Mouse (Mus musculus) yolk sac, embryonic 10.5 days (tissue): Measurements from ENCODE around the gene Ipo11.

ENCODE experiments used
- DNase-seq: peaks from one replicate; pipeline ENCODE4 v3.0.0-alpha.2; 2017; ENCODE audit warnings: low spot score

The Ipo11 gene

DNA sequence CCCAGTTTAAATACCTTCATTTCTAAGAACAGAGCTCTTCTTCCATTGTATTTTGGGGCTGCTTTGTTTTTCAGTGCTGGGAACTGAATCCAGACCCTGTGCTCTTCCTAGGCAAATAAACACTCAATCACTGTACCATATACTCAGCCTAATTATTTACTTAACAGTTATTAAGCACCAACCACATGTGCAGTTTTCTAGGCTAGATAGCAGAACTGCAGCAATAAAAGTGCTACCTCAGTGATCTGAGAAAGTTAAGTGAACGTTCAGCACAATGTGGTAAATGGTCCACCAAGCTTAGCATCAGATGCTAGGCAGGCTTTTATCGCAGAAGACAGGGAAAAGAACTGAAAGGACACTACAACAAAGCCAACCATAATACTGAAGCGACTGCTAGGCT, 32.1 kb downstream of the Ipo11 start:
- DNase-seq: no peak

DNA sequence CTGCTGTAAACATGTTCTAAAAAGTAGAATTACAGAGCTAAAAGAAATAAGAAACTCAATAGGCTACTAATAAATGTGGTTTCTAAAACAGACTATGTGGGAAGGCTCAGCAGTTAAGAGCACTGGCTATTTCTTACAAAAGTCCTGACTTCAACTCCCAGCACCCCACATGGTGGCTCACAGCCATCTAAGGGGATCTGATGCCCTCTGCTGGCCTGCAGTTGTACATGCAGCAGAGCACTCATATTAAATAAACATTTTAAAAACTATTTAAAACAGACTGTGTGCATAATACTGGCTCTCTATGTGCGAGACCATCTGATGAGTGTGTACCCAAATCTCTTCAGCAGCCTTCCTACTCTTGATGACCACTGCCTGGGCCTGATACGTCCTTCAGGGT, 42.5 kb downstream of the Ipo11 start:
- no peak for DNase-seq

DNA sequence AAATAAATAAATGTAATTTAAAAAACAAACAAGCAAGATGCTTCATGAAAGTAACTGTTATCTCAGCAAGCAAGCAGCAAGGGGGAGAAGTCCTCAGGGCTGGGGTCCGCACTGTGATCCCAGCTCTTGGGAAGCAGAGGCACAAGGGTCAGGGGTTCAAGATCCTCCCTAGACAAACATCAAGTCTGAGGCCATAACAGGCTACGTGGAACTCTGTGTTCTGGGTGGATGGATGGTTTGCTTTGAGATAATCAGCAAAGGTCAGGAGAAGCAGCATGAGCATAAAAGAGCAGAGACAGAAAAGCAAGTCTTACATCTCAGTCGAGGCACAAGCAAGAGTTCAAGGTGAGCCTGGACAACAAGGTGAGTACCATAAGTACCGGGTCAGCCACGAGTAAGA, 43.1 kb downstream of the Ipo11 start:
- DNase-seq: peak; percentile 61

DNA sequence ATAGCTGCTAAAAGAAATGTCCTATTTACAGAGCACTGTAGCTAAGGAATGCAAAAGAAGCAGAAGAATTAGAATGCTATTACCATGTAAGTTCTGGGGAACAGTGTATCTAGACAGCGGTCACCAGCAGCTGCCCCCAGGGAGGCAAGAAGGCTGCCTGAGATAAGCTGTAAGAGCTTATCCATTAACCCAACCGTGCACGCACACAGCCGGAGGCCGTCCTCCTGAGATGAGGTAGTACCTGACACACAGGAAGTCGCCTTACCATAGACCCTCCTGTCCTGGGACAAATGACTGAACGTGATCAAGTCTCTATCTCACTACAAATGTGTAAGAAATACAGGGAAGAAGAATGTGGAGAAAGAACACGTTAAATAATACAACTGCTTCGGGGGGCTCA, 43.6 kb downstream of the Ipo11 start:
- DNase-seq: peak; percentile 84

DNA sequence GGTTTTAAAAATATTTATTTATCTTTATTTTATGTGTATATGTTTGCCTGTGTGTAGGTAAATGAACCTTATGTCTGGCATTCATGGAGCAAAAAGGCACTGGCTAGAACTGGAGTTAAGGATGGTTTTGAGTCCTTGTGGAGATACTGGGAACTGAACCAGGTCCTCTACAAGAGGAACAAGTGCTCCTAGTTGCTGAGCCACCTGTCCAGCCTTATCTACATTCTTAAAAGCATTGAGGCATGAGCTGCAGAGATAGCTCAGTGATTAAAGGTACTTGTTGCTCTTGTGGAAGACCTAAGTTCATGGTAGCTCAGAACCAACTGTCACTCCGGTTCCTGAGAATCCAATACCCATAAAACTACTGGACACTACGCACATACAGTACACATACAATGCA, 49.4 kb downstream of the Ipo11 start:
- no peak for DNase-seq

DNA sequence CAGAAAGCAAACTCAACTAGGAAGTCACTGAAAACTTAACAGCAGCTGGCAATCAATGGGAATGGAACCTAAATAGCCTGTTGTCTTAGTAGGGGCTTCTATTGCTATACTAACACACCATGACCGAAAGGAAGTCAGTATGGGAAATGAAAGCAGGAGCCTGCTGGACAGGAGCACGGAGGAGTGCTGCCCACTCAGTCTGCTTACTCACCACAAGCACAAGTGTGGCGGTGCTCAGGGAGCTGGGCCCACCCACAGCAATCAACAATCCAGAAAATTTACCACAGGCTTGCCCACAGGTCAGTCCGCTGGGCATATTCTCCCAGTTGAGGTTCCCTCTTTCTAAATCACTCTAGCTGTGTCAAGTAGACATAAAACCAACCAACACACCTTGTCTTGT, 52.5 kb downstream of the Ipo11 start:
- DNase-seq: no peak

DNA sequence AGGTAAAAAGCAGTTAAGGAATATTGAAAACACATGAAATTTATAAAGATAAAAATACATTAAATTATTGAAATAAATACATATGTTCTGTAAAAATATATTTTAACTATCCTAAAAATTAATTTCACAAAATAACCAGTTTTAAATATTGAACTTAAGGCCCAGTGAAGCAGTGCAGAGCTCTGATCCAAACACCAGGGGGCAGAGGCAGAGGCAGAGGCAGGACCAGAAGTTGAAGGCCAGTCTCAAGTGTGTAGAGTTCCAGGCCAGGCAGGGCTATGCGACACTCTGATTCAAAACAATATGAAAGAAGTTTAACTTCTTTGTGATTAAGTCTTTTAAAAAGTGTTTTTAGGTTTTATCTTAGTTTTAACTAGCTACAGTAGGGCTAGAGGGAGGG, 60.5 kb downstream of the Ipo11 start:
- DNase-seq: no peak

DNA sequence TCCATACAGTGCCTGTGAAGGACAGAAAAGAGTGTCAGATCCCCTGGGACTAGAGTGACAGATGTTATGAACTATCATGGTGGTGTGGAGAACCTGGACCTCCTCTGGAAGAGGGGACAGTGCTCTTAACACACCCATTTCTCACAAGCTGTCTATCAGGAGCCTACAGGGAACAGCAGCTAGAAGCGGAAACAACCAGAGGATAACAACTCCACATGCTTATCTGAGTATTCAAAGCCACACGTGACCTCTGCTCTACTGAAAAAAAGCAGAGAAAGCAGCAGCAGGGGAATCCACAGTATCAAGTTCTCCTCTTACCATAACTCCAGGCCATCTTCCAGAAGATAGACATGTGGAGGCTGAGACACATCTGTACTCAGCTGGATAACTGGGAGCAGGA, 71.2 kb downstream of the Ipo11 start:
- DNase-seq: peak; percentile 28

DNA sequence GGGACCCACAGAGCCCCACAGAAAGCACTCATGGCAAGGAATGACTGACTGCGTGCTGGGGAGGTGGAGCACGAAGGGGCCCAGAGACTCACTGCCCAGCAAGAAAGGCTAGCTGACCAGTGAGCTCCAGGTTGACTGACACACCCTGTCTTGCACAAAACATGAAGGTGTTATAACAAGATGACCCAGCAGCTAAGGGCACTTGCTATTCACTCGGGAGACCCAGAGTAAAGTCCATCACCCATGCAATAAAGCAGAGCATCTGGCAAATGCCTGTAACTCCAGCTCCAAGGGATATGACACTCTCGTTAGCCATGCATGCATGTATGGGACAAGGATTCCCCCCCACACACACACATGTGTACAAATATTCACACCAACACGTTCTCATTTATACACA, 78.0 kb downstream of the Ipo11 start:
- DNase-seq: no peak

DNA sequence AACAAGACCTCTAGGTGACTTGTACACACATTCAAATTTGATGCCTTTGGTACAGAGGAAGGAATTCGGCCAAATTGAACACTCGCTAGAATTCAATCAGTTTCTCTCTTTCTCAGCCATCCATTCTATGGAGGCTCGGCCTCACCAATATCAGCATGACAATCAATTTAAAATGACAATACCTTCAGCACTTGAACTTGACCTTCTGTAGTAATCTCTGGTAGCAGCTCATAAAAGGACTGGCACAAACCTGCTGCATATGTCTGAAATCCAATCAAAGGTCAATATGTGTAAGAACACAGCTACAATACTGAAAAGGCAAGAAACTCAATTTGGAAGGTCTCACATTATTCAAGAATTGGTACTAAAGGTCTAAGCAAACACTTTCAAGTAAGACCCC, 80.2 kb downstream of the Ipo11 start:
- no peak for DNase-seq

DNA sequence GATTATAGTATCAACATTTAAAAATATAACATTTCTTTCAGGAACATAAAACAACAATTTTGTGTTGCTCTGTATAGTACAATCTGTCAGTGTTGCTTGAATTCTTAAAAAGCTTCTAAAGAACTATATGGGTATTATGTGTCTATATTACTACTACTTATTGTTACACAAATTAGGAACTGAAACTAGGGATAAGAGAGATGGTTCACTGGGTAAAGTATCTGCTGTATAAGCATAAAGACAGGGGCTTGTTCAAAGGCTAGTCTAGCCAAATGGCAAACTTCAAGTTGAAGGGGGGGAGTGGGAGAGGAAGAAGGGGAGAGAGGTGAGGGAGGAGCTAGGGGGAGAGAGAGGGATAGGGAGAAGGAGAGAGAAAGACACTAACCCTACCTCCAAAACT, 89.2 kb downstream of the Ipo11 start:
- DNase-seq: no peak

DNA sequence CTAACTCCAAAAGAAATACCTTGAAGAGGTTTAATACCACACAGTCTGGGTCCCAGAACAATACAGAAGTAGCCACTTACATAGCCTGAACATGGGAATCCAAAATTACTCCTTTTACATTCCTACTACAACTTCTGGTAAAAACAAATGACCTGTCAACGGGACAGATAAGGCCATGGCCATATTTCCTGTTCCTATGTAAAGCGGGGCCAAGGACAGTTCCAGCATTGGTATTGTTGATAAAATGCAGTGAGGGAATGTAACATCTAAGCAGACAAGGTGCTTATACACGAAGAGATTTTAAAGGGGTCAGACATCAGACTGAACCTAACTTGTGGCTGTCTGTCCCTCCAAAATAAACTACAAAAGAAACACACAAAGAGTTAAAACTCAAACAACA, 91.8 kb downstream of the Ipo11 start:
- DNase-seq: no peak

DNA sequence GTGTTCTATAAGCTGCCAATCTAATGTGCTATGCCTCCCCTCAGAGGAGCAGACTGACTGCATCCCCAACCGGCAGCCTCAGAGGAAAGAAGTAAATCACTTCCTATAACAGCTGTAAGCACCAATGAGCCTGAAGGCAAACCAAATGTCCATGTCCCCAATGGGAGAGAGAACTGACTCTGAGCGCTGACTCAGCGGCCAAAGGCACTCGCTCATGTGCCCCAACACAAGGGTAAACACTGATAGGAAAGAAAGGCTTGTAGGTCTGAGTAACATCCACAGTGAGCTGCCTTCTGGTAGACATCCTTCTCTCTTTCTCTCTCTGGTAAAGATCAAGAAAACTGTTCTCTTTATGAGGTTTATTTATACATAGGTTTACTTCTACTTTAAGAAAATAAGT, 94.2 kb downstream of the Ipo11 start:
- no peak for DNase-seq

DNA sequence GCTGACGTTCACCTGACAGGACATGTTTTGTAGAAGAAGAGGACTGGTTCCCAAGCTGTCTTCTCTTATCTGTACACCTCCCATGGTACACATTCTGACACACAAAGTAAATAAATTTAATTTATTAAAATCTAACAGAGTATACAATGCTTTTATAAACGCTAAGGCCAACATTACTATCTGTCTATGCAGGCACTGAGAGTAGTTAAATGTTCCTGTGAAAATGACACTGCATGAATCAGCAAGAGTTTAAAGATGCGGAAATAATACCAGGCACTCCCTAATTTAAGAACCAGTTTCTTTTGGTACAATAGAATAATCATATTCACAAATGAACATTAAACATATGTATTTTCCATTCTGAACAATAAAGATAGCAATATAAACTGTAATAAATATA, 98.0 kb downstream of the Ipo11 start:
- no peak for DNase-seq

DNA sequence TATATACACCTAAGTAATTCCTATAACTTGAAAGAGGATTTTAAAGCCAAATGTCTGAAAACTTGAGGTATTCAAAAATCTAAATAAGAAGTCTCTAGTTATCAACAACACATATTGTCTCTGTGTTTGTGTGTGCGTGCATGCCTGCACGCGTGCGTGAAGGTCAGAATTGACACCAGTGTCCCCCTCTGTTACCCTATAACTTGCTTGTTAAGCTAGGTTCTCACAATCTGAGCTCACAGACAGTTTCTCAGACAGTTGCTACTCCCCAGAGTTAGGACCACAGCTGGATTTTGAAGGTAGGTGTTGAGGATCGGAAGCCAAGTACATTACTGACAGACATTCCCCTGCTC, 100.3 kb downstream of the Ipo11 start:
- DNase-seq: no peak

DNA sequence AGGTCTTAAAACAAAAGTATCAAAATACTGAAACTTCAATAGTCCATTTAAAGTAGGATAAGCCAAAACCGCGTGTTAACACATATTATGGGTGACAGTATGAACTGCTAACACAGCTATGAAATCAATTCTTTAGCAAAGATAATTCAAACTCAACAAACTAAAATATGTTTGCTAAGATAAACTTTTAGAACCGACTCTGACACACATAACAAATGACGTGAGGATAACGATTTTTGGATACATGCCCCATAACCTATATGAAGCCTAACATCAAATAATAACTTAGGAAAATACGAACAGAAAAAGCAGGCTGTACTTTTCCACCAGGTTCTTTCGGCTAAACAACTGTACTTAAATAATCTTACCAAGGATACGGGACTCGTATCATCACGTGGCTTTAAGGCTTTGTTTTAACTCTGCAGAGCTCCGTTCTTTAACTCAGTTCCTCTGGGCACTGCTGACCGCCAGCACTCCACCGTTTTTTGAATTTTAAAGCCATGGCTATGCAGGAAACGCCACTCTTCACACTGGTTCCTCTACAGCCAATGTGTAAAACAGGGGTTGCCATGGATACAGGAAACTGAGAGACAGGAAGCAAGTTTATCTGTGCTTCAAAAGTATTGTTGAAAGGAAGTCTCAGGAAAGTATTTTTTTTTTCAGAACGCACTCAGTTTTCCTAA, 100.8 kb downstream of the Ipo11 start:
- DNase-seq: no peak

DNA sequence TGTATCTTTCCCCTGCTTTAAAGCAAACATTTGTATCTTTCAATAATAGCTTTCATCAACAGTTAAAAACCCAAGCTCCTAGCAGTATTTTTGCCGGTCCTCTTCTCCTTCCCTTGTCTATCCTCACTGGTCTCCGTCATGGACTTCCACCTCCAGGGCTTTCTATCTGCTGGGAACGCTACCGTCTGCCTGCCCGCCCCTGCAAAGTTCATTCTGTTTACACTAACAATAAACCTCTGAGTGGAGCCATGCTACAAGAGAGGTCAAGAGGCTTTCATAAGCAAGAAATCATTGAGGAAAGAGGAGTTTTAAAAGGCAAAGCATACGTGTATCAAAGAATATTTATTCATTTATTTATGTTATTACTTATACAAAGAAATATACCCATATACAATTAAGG, 106.7 kb downstream of the Ipo11 start:
- DNase-seq: no peak

DNA sequence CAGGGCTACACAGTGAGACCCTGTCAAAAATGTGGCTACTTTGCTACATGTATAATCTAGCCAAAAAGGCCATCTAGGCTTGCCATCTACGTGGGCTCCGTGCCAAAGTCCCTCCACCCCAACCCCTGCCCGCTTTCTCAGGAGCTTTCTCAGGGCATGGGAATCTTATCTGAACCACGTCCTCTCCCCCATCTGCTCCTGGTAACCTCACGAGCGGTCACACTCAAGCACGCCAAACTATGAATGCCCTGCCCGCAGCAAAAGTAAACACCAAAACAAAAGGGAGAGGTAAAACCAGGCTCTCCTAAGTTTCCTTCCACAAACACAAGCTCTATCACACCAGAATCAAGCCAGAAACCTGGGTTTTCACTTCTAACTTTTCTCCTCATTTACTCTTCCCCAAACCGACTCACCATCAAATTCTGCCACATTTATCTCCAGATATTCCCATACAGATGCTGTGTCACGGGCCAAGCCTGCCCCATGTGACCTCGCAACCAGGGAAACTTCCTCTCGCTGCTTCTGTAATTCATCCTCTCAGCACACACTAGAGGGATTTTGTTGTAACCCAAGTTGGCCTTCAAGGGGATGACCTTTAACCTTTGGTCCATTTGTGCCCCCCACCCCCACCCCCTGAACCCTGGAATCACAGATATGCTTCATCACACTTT, 107.3 kb downstream of the Ipo11 start:
- no peak for DNase-seq

DNA sequence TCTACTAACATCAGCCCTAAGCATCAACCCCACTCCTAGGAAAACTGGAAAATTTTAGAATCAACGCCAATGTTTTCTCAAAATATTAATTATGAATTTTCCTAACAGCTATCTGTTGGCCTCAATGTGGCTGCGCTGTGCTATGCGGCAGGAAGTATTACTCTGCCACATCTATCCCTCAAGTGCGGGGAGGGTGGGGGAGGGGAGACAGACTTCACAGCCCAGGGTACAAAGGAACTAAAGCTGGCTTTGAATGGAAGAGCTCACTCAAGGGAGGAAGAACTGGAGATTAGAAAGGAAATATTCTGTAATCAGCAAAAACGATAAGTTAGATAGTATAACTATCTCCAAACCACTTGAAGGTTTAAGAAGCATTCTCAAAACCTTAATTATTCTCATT, 111.1 kb downstream of the Ipo11 start:
- DNase-seq: no peak

DNA sequence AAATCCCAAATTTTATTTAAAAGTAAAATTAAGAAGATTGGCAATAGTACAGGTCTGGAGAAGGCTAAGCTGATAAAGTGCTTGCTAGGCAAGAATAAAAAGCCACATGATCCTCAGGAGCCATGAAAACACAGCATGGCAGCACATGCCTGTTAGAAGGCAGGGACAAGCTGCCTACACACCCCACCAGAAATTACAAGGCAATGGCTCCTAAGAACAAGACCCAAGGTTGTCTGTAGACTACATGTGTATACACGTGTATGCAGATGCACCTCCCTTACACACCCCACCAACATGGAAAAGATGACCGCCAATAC, 112.9 kb downstream of the Ipo11 start:
- no peak for DNase-seq

DNA sequence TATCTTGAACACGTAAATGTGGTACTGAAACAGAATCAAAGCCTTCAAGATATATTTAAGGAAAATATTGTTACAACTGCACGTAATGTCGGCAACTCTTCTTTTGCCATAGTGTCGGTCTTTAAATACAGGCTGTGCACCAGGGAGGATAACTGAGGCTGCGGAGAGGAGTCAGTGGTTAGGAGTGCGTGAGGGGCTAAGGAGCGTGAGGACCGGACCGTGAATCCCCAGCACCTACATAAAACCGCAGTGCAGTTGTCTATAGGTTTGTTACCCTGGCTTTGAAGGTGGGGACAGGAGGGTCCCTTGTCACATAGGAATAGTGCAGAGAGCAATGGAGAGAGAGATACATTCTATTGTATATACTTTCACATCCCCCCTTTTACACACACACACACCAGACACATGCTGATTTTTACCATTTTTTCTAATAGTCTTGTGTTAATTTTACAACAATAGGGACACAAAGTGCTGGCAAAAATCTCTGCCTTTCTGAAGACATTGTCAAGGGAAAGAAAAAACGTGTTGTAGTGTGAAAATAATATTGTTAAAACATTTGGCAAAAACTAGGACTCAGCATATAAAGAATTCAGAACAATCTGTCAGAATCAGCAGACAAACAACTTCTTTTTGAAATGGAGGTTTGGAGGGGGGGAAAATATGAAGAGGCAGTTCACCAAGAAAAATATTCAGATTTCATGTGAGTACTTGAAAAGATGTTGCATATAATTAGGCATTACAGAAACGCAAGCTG, 113.5 kb downstream of the Ipo11 start:
- DNase-seq: no peak

DNA sequence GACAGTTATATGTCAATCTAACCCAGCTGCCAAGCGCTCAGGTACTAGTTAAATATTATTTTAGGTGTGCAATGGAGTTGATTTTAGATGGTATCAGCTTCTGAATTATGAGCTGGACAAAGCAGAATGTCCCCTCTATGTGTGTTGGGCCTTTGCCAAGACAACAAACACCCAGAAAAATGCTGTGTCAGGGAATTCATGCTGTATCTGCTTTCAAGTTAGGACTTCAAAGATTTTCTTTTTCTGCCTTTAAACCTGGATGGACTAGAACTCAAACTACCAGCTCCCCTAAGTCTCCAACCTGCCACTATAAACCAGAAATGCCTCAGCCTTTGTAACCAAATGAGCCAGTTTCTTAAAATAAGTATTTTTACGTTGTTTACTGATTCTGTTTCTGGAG, 116.6 kb downstream of the Ipo11 start:
- DNase-seq: no peak

DNA sequence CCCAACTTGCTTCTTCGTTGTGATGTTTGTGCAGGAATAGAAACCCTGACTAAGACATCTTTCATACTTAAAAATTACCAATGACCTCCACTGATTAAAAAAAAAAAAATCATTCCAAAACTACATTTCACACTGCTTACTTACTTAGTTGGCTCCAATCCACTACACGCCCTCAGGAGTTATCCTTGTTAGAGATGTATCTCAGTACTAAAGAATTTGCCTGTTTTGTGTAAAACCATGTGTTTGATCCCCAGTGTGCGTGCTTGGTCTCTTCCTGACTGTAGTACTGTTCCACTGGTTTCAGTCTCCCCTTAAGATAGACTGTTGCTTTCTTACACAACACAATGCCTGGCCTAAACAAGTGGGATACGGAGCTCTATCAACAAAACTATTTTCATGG, 117.0 kb downstream of the Ipo11 start:
- DNase-seq: no peak

DNA sequence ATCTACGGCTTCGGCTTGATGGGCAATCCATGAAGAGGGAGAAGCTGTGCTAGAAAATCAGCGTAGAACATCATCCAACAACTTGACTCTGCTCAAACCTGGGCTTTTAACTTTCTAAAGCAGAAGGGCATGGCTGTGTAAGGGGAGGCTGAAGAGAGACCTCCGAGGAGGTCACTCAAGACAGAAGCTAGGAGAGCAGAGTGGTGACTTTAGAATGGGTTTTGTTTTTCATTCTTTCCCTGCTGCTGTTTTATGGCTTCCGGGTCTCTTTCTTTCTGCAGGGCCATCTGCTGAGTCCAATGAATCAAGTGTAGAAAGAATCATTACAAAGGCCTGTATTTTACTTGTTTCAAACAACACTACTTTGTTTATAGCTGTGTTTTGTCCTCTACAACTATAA, 119.7 kb downstream of the Ipo11 start:
- no peak for DNase-seq
